Mouse (Mus musculus): ENCODE data around the gene Sik3. TPM values are rescaled to one million over a fixed set of nuclear protein-coding genes. Genes with fewer than 3 reads are reported as not detected.

Gene Sik3
- polyA plus RNA-seq, 1 experiment, result 29.4 TPM

GRCm38 (mm10) chr9:46008931-46009668 is 3.5 kb upstream of the Sik3 start:
- no peaks in the 10 kb centered on the region for H3K36me3 ChIP-seq (ENCODE audit: control insufficient read depth, insufficient read depth)
- no peaks in the 10 kb centered on the region for H3K27me3 ChIP-seq (ENCODE audit: control insufficient read depth, insufficient read depth, insufficient read length)
- peaks cover 9% of the 10 kb centered on the region for H3K79me2 ChIP-seq (ENCODE audit: control insufficient read depth, insufficient read depth)
- no peak overlapping the region for H3ac ChIP-seq (ENCODE audit: control insufficient read depth, insufficient read length)
- TF ChIP-seq POLR2A (IDR thresholded peaks at IDR 0.05; ENCODE audit: insufficient read length, low read depth) (no peak), USF1 (IDR thresholded peaks at IDR 0.05; ENCODE audit: low read depth) (no peak), MYOG (IDR thresholded peaks at IDR 0.05; ENCODE audit: control insufficient read depth in 1 of 3, insufficient read depth in 1 of 3, insufficient read length in 2 of 3, low read depth in 2 of 3) (no peak), TCF3 (IDR thresholded peaks at IDR 0.05; ENCODE audit: insufficient read length, low read depth) (no peak), POLR2AphosphoS2 (IDR thresholded peaks at IDR 0.05; ENCODE audit: insufficient read length, low read depth) (no peak), TCF12 (IDR thresholded peaks at IDR 0.05; ENCODE audit: insufficient read depth, poor library complexity, severe bottlenecking) (no peak), MAX (IDR thresholded peaks at IDR 0.05; ENCODE audit: low read depth) (no peak), E2F4 (IDR thresholded peaks at IDR 0.05; ENCODE audit: insufficient read depth) (no peak)
- no peak overlapping the region for H3K4me3 ChIP-seq
- H3K4me2 ChIP-seq (ENCODE audit: low read depth), result no peak overlapping the region

GRCm38 (mm10) chr9:46009669-46009983 is 3.0 kb upstream of the Sik3 start:
- no peaks in the 10 kb centered on the region for H3K36me3 ChIP-seq (ENCODE audit: control insufficient read depth, insufficient read depth)
- H3K27me3 ChIP-seq (ENCODE audit: control insufficient read depth, insufficient read depth, insufficient read length), result no peaks in the 10 kb centered on the region
- no peak overlapping the region for H3K4me3 ChIP-seq
- H3K79me2 ChIP-seq (ENCODE audit: control insufficient read depth, insufficient read depth), result peaks cover 14% of the 10 kb centered on the region
- no peak overlapping the region for H3ac ChIP-seq (ENCODE audit: control insufficient read depth, insufficient read length)
- TF ChIP-seq MYOG (IDR thresholded peaks at IDR 0.05; ENCODE audit: control insufficient read depth in 1 of 3, insufficient read depth in 1 of 3, insufficient read length in 2 of 3, low read depth in 2 of 3) (no peak), REST (IDR thresholded peaks at IDR 0.05; ENCODE audit: insufficient read depth, insufficient read length) (no peak), CEBPB (IDR thresholded peaks at IDR 0.05; ENCODE audit: insufficient read depth, poor library complexity, severe bottlenecking) (no peak), TCF3 (IDR thresholded peaks at IDR 0.05; ENCODE audit: insufficient read length, low read depth) (no peak), POLR2A (IDR thresholded peaks at IDR 0.05; ENCODE audit: insufficient read length, low read depth) (no peak), POLR2AphosphoS2 (IDR thresholded peaks at IDR 0.05; ENCODE audit: insufficient read length, low read depth) (no peak), TCF12 (IDR thresholded peaks at IDR 0.05; ENCODE audit: insufficient read depth, poor library complexity, severe bottlenecking) (no peak), USF1 (IDR thresholded peaks at IDR 0.05; ENCODE audit: low read depth) (no peak), MYOD1 (IDR thresholded peaks at IDR 0.05; ENCODE audit: control insufficient read depth in 1 of 3, insufficient read length in 2 of 3, low read depth in 2 of 3) (no peak), MAX (IDR thresholded peaks at IDR 0.05; ENCODE audit: low read depth) (no peak), SRF (IDR thresholded peaks at IDR 0.05; ENCODE audit: control insufficient read depth, insufficient read length, low read depth) (no peak), E2F4 (IDR thresholded peaks at IDR 0.05; ENCODE audit: insufficient read depth) (no peak)
- H3K4me2 ChIP-seq (ENCODE audit: low read depth), result no peak overlapping the region

GRCm38 (mm10) chr9:46011094-46011970 is 1.3 kb upstream of the Sik3 start:
- no peak overlapping the region for H3ac ChIP-seq (ENCODE audit: control insufficient read depth, insufficient read length)
- H3K79me2 ChIP-seq (ENCODE audit: control insufficient read depth, insufficient read depth), result peaks cover 22% of the 10 kb centered on the region
- H3K36me3 ChIP-seq (ENCODE audit: control insufficient read depth, insufficient read depth), result no peaks in the 10 kb centered on the region
- H3K4me2 ChIP-seq (ENCODE audit: low read depth), result peak overlapping the region; percentile 78
- peak overlapping the region; percentile 44 for H3K4me3 ChIP-seq
- TF ChIP-seq USF1 (IDR thresholded peaks at IDR 0.05; ENCODE audit: low read depth) (no peak), MYOG (IDR thresholded peaks at IDR 0.05; ENCODE audit: control insufficient read depth in 1 of 3, insufficient read depth in 1 of 3, insufficient read length in 2 of 3, low read depth in 2 of 3) (no peak), POLR2A (IDR thresholded peaks at IDR 0.05; ENCODE audit: insufficient read length, low read depth) (no peak), E2F4 (IDR thresholded peaks at IDR 0.05; ENCODE audit: insufficient read depth) (no peak), TCF3 (IDR thresholded peaks at IDR 0.05; ENCODE audit: insufficient read length, low read depth) (no peak), TCF12 (IDR thresholded peaks at IDR 0.05; ENCODE audit: insufficient read depth, poor library complexity, severe bottlenecking) (no peak), CEBPB (IDR thresholded peaks at IDR 0.05; ENCODE audit: insufficient read depth, poor library complexity, severe bottlenecking) (0 out of 2 replicates have a peak, but pooled peaks have one; percentile 41), REST (IDR thresholded peaks at IDR 0.05; ENCODE audit: insufficient read depth, insufficient read length) (no peak)
- no peaks in the 10 kb centered on the region for H3K27me3 ChIP-seq (ENCODE audit: control insufficient read depth, insufficient read depth, insufficient read length)

GRCm38 (mm10) chr9:46013009-46013586 is 478 bp downstream of the Sik3 start:
- H3K36me3 ChIP-seq (ENCODE audit: control insufficient read depth, insufficient read depth), result no peaks in the 10 kb centered on the region
- peak in 1 of 3 experiments; percentile 7 for TF ChIP-seq MYOG (IDR thresholded peaks at IDR 0.05; ENCODE audit: control insufficient read depth in 1 of 3, insufficient read depth in 1 of 3, insufficient read length in 2 of 3, low read depth in 2 of 3)
- TF ChIP-seq TCF3 (IDR thresholded peaks at IDR 0.05; ENCODE audit: insufficient read length, low read depth), result no peak
- TF ChIP-seq POLR2A (IDR thresholded peaks at IDR 0.05; ENCODE audit: insufficient read length, low read depth), result no peak
- no peak for TF ChIP-seq SRF (IDR thresholded peaks at IDR 0.05; ENCODE audit: control insufficient read depth, insufficient read length, low read depth)
- no peak for TF ChIP-seq E2F4 (IDR thresholded peaks at IDR 0.05; ENCODE audit: insufficient read depth)
- peak overlapping the region; percentile 100 for H3K4me2 ChIP-seq (ENCODE audit: low read depth)
- H3K4me3 ChIP-seq, result peak overlapping the region; percentile 44
- H3K79me2 ChIP-seq (ENCODE audit: control insufficient read depth, insufficient read depth), result peaks cover 36% of the 10 kb centered on the region
- H3K27me3 ChIP-seq (ENCODE audit: control insufficient read depth, insufficient read depth, insufficient read length), result no peaks in the 10 kb centered on the region
- H3ac ChIP-seq (ENCODE audit: control insufficient read depth, insufficient read length), result peak overlapping the region; percentile 86
